Mouse (Mus musculus) cerebellum, adult 8-10 months (tissue): Measurements from ENCODE around the gene Stra6.
A peak's percentile ranks its signal among the peaks of the same experiment; 100 is the strongest.

Experiments
- DNase-seq: peaks from one replicate; pipeline ENCODE4 v3.0.0; 2022

The Stra6 gene

GRCm38 (mm10) chr9:58133893-58134884 lies 70.6 kb downstream of the Stra6 start:
- DNase-seq: no peak

- peak; percentile 18 for DNase-seq
Observed at GRCm38 (mm10) chr9:58134906-58135305, 71.3 kb downstream of the Stra6 start.

- DNase-seq: no peak
Observed at GRCm38 (mm10) chr9:58135921-58136321, 72.3 kb downstream of the Stra6 start.

GRCm38 (mm10) chr9:58139947-58140346 lies 76.4 kb downstream of the Stra6 start:
- no peak for DNase-seq

GRCm38 (mm10) chr9:58143419-58143818 lies 79.8 kb downstream of the Stra6 start:
- no peak for DNase-seq

GRCm38 (mm10) chr9:58144664-58145063 lies 81.1 kb downstream of the Stra6 start:
- DNase-seq: no peak

GRCm38 (mm10) chr9:58145417-58145816 lies 81.8 kb downstream of the Stra6 start:
- DNase-seq: no peak

- DNase-seq: no peak
Observed at GRCm38 (mm10) chr9:58148806-58149205, 85.2 kb downstream of the Stra6 start.

GRCm38 (mm10) chr9:58150733-58151361 lies 87.3 kb downstream of the Stra6 start:
- DNase-seq: no peak

GRCm38 (mm10) chr9:58153095-58153494 lies 89.5 kb downstream of the Stra6 start:
- DNase-seq: no peak

GRCm38 (mm10) chr9:58155366-58155765 lies 91.8 kb downstream of the Stra6 start:
- no peak for DNase-seq

GRCm38 (mm10) chr9:58156819-58157560 lies 93.4 kb downstream of the Stra6 start:
- DNase-seq: no peak

- no peak for DNase-seq
Observed at GRCm38 (mm10) chr9:58157838-58158237, 94.2 kb downstream of the Stra6 start.

GRCm38 (mm10) chr9:58158541-58159311 lies 95.1 kb downstream of the Stra6 start:
- no peak for DNase-seq

GRCm38 (mm10) chr9:58159855-58160254 lies 96.3 kb downstream of the Stra6 start:
- no peak for DNase-seq

- no peak for DNase-seq
Observed at GRCm38 (mm10) chr9:58160315-58160714, 96.7 kb downstream of the Stra6 start.

GRCm38 (mm10) chr9:58162173-58162572 lies 98.6 kb downstream of the Stra6 start:
- no peak for DNase-seq

- no peak for DNase-seq
Observed at GRCm38 (mm10) chr9:58163146-58163545, 99.6 kb downstream of the Stra6 start.

GRCm38 (mm10) chr9:58165779-58166178 lies 102.2 kb downstream of the Stra6 start:
- no peak for DNase-seq

GRCm38 (mm10) chr9:58168880-58169279 lies 105.3 kb downstream of the Stra6 start:
- DNase-seq: no peak

GRCm38 (mm10) chr9:58169426-58169825 lies 105.8 kb downstream of the Stra6 start:
- DNase-seq: no peak

GRCm38 (mm10) chr9:58172863-58173262 lies 109.3 kb downstream of the Stra6 start:
- DNase-seq: no peak
